Mouse (Mus musculus) stomach, postnatal 0 days (tissue): ENCODE data around the gene Ugt1a6a.

Source experiments
- CTCF ChIP-seq: IDR thresholded peaks from 2 replicates; pipeline ENCODE4 v1.5.1; 2016; ENCODE audit warnings: antibody characterized with exemption, low read depth, mild to moderate bottlenecking, moderate library complexity
- EP300 ChIP-seq: optimal IDR thresholded peaks from 2 replicates; pipeline ENCODE3; 2016; ENCODE audit warnings: antibody characterized with exemption

DNA sequence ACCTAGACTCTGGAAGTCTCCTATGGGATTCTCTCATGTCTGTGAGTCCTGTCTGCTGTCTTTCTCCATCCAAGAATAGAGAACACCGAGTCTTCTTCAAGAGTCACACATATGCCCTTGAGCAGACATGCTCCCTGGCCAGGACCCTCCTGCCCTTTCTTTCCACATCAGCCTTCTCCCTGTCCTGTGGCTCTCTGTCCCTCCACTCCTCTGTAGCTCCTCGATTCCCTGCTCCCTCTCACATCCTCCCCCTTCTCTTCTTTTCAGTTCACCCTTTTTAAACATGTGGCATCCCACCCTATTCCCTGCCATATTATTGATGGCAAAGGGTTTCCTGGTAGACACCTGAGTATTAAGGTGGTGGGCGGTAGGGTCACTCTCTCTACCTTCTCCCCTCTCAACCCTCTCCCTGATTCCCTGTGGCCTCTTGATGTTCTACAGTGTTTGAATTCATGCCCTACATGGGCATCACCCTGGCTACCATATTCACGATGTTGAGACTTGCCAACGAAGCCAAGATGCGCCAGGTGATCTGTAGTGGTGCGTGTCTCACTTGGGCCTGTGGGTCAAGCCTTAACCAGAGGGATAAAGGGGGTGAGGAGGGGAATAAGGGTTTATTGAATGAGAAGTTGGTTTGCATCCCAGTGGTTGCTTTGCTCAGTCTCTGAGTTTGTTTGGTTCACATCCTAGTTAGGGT lies 97.3 kb downstream of the Ugt1a6a start:
- TF ChIP-seq CTCF (no peak), EP300 (no peak)
